Mouse (Mus musculus): ENCODE results near the gene Gm884. TPM values are rescaled to one million over a fixed set of nuclear protein-coding genes. Genes with fewer than 3 reads are reported as not detected.

Gm884 gene
- polyA plus RNA-seq, 1 experiment, result not detected

DNA sequence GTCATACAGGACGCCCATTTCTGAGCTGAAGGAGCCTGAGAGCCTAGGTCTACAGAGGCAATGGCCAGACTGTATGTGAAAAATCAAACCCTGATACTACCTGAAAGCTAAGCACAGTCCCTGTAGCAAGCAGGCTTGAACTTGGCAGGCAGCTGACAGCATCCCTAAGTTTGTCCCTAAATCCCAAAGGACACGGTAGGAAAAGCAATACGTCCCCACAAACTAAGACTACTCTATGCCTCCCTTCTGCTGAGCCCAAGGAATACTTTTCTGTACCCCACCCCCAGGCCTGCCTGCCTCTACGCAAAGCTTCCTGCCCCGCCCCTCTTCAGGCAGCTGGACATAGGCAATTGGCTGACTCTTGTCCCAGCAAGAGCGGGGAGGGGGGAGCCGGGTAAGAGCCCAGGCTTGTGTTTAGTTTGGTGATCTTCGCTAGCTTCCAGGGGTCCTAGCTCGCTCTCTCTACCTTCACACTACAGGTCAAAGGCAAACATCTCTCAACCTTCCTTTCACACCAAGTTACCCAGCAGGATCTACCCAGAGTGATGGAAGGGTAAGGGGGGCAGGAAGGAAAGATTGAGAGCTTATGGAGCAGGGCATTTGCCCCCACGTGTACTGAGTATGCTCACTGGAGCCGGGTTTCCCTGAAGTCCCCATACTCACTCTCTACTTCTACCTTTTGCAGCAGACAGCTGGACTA lies 27.1 kb upstream of the Gm884 start:
- H3K36me3 ChIP-seq (ENCODE audit: control insufficient read depth, insufficient read depth, low read length), result no peaks in the 10 kb centered on the region
- no peak for DNase-seq
- H3K4me1 ChIP-seq (ENCODE audit: control insufficient read depth, insufficient read depth, low read length), result no peaks in the 10 kb centered on the region
- TF ChIP-seq POLR2A (IDR thresholded peaks at IDR 0.05; ENCODE audit: low read depth, low read length) (no peak), CTCF (conservative IDR thresholded peaks at IDR 0.05; ENCODE audit: insufficient read depth, insufficient read length, low read depth, low read length) (no peak)
- no peak overlapping the region for H3K27ac ChIP-seq (ENCODE audit: insufficient read depth, low read depth, low read length)
- 20% methylated on average over 11 of the region's 11 CpGs for WGBS
- no peak overlapping the region for H3K4me3 ChIP-seq (ENCODE audit: insufficient read depth, low read depth, low read length)
- H3K27me3 ChIP-seq (replicated peaks; ENCODE audit: control insufficient read depth, insufficient read depth, low read length), result no peaks in the 10 kb centered on the region

DNA sequence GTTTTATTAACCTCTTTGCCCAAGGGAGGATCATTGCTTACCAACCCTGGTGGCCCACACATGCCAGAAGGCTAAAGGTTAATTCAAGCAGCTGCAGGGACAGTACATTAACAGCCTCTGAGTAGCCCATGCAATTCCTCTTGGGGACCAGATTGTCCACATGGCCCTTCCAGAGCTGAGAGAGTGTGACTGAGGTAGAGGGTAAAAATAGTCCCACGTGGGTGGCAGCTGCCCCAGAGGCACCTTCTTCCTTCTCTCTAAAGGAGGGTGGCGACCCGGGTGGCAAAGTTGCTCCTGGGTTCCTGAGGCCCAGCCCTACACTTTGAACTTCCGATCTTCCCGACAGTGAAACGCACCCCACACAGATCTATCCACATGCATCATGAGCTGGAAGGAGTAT lies 25.4 kb upstream of the Gm884 start:
- no peaks in the 10 kb centered on the region for H3K36me3 ChIP-seq (ENCODE audit: control insufficient read depth, insufficient read depth, low read length)
- 56% methylated on average over 6 of the region's 6 CpGs for WGBS
- H3K27me3 ChIP-seq (replicated peaks; ENCODE audit: control insufficient read depth, insufficient read depth, low read length), result no peaks in the 10 kb centered on the region
- no peaks in the 10 kb centered on the region for H3K4me1 ChIP-seq (ENCODE audit: control insufficient read depth, insufficient read depth, low read length)
- no peak overlapping the region for H3K27ac ChIP-seq (ENCODE audit: insufficient read depth, low read depth, low read length)
- no peak for DNase-seq
- TF ChIP-seq POLR2A (IDR thresholded peaks at IDR 0.05; ENCODE audit: low read depth, low read length), result no peak
- no peak for TF ChIP-seq CTCF (conservative IDR thresholded peaks at IDR 0.05; ENCODE audit: insufficient read depth, insufficient read length, low read depth, low read length)
- no peak overlapping the region for H3K4me3 ChIP-seq (ENCODE audit: insufficient read depth, low read depth, low read length)

DNA sequence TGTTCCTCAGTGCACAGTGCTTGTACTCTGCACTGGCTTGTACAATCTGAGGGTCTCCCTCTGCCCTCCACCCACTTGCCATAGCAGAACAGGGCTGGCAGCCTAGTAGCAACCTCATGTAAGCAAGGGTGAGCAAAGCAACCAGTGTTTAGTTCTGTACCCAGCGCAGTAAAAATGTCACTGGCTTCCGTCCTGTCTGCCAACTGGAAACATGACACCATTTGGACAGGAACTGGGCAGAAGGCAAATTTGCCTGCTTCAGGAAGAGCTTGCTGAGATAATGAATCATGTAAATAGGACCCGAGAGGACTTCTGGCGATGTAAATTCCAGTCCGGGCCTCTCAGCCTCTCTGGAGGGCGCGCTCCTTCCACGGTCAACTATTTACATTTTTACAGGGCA lies 24.8 kb upstream of the Gm884 start:
- Histone ChIP-seq H3K36me3 (ENCODE audit: control insufficient read depth, insufficient read depth, low read length) (no peaks in the 10 kb centered on the region), H3K4me3 (ENCODE audit: insufficient read depth, low read depth, low read length) (no peak overlapping the region), H3K27ac (ENCODE audit: insufficient read depth, low read depth, low read length) (no peak overlapping the region), H3K4me1 (ENCODE audit: control insufficient read depth, insufficient read depth, low read length) (no peaks in the 10 kb centered on the region), H3K27me3 (replicated peaks; ENCODE audit: control insufficient read depth, insufficient read depth, low read length) (no peaks in the 10 kb centered on the region)
- no peak for TF ChIP-seq CTCF (conservative IDR thresholded peaks at IDR 0.05; ENCODE audit: insufficient read depth, insufficient read length, low read depth, low read length)
- 16% methylated on average over 8 of the region's 8 CpGs for WGBS
- no peak for DNase-seq

DNA sequence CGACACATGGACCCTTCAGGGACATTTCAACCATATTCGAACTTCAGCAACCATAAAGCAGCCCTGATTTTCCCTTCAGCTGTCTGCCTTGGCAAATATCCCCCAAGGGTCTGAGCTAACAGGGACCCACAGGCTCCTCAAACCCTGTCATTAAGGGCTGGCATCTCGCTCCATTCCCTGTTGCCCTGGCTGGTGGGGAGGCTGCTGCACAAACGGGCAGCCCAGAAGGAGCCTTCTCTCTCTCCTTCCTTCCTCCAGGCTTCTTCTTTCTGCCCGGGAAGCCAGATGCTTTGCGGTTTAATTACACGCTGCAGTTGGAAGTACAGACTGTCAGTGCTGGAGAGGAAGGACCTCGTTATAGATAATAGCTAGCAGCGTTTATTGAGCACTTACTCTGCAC lies 22.3 kb upstream of the Gm884 start:
- Histone ChIP-seq H3K4me3 (ENCODE audit: insufficient read depth, low read depth, low read length) (no peak overlapping the region), H3K27ac (ENCODE audit: insufficient read depth, low read depth, low read length) (no peak overlapping the region), H3K4me1 (ENCODE audit: control insufficient read depth, insufficient read depth, low read length) (no peaks in the 10 kb centered on the region), H3K27me3 (replicated peaks; ENCODE audit: control insufficient read depth, insufficient read depth, low read length) (no peaks in the 10 kb centered on the region), H3K36me3 (ENCODE audit: control insufficient read depth, insufficient read depth, low read length) (no peaks in the 10 kb centered on the region)
- DNase-seq, result no peak
- WGBS, result 71% methylated on average over 9 of the region's 9 CpGs
- TF ChIP-seq POLR2A (IDR thresholded peaks at IDR 0.05; ENCODE audit: low read depth, low read length) (no peak), CTCF (conservative IDR thresholded peaks at IDR 0.05; ENCODE audit: insufficient read depth, insufficient read length, low read depth, low read length) (no peak)

DNA sequence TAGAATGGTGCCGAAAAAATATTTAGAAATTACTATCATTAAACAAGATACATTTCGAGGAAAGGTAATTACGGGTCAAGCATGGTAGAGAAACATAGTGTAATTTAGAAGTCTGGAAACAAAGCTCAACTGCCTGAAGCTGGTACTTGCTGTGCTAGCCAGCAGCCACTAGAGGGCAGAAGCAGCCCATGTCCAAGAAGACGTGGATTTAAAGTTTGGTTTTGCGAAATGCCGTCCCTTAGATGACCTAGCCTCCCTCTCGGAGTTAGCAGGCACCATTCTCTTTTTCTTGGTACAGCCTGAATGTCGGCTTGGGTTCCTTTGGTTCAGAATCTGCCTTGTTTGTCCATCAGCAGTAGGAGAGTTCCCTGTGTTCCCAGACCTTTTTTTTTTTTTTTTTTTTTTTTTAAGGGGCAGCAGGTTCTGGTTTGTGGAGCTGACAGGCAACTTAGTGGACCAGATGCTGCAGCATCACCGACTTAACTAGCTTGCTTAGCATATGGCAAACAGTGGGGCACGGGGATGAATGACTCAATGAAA lies 18.5 kb upstream of the Gm884 start:
- Histone ChIP-seq H3K36me3 (ENCODE audit: control insufficient read depth, insufficient read depth, low read length) (no peaks in the 10 kb centered on the region), H3K27me3 (replicated peaks; ENCODE audit: control insufficient read depth, insufficient read depth, low read length) (no peaks in the 10 kb centered on the region), H3K4me3 (ENCODE audit: insufficient read depth, low read depth, low read length) (no peak overlapping the region), H3K4me1 (ENCODE audit: control insufficient read depth, insufficient read depth, low read length) (no peaks in the 10 kb centered on the region), H3K27ac (ENCODE audit: insufficient read depth, low read depth, low read length) (no peak overlapping the region)
- WGBS, result 2% methylated on average over 10 of the region's 10 CpGs
- peak; percentile 45 for DNase-seq
- peak; percentile 98 for TF ChIP-seq CTCF (conservative IDR thresholded peaks at IDR 0.05; ENCODE audit: insufficient read depth, insufficient read length, low read depth, low read length)
- no peak for TF ChIP-seq POLR2A (IDR thresholded peaks at IDR 0.05; ENCODE audit: low read depth, low read length)

DNA sequence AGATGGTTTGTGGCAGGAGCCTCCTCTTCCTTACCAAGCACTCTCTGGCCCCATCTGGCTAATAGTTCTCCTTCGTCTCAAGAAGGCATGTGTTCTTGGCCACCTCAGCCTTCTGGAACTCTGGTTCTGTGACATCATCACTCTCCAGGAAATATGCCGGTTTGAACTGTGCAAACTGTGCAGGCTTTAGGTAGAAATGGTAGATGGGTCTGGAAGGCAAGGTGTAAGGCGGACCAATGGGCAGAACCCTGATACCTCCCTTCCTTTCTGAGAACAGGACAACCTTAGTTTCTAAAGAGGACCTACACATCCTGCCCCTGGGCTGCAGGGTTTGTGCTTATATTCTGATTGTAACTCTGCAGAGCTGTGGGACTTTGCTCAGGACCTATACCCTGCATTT lies 17.9 kb upstream of the Gm884 start, which contains the start of gene Lyzl6:
TSS of gene Lyzl6 (minus strand) at position 101 of the 400 bp plus-strand sequence.
- no peaks in the 10 kb centered on the region for H3K4me1 ChIP-seq (ENCODE audit: control insufficient read depth, insufficient read depth, low read length)
- no peak for DNase-seq
- 71% methylated on average over 3 of the region's 3 CpGs for WGBS
- H3K36me3 ChIP-seq (ENCODE audit: control insufficient read depth, insufficient read depth, low read length), result no peaks in the 10 kb centered on the region
- no peaks in the 10 kb centered on the region for H3K27me3 ChIP-seq (replicated peaks; ENCODE audit: control insufficient read depth, insufficient read depth, low read length)
- no peak within 1 kb of the TSS for H3K4me3 ChIP-seq (ENCODE audit: insufficient read depth, low read depth, low read length)
- no peak for TF ChIP-seq CTCF (conservative IDR thresholded peaks at IDR 0.05; ENCODE audit: insufficient read depth, insufficient read length, low read depth, low read length)
- no peak for TF ChIP-seq POLR2A (IDR thresholded peaks at IDR 0.05; ENCODE audit: low read depth, low read length)
- no peak within 1 kb of the TSS for H3K27ac ChIP-seq (ENCODE audit: insufficient read depth, low read depth, low read length)

DNA sequence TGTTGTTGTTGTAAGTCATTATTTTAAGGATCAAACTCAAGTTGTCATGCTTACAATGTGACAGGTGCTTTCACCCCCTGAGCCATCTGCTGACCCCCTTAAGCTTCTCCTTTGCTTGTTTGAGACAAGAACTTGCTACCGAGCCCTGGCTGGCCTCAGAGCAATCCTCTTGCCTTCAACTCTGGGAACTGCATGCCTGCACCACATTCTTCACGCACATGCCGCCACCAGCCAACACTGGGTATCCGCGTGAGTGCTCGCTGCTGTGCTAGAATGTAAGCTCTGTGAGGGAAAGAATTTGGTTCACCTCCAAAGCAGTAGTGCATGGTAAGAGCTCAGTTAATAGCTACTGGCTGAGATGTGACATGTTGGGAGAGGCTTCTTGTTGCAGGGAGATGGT lies 15.3 kb upstream of the Gm884 start:
- Histone ChIP-seq H3K27ac (ENCODE audit: insufficient read depth, low read depth, low read length) (no peak overlapping the region), H3K36me3 (ENCODE audit: control insufficient read depth, insufficient read depth, low read length) (no peaks in the 10 kb centered on the region), H3K27me3 (replicated peaks; ENCODE audit: control insufficient read depth, insufficient read depth, low read length) (no peaks in the 10 kb centered on the region), H3K4me3 (ENCODE audit: insufficient read depth, low read depth, low read length) (no peak overlapping the region), H3K4me1 (ENCODE audit: control insufficient read depth, insufficient read depth, low read length) (no peaks in the 10 kb centered on the region)
- no peak for DNase-seq
- 77% methylated on average over 6 of the region's 6 CpGs for WGBS
- TF ChIP-seq CTCF (conservative IDR thresholded peaks at IDR 0.05; ENCODE audit: insufficient read depth, insufficient read length, low read depth, low read length) (no peak), POLR2A (IDR thresholded peaks at IDR 0.05; ENCODE audit: low read depth, low read length) (no peak)
